Mouse (Mus musculus) layer of hippocampus, postnatal 36 days (tissue): ENCODE data around the gene Rnasel. TPM values are rescaled to one million over a fixed set of nuclear protein-coding genes. Genes with fewer than 3 reads are reported as not detected.
A peak's percentile ranks its signal among the peaks of the same experiment; 100 is the strongest.
"Not testable (repeated sequence)": the region's sequence is repeated elsewhere in the genome, so short reads cannot be mapped to it uniquely, and the experiment has no call there.

ENCODE experiments used
- DNase-seq, 2 experiments: peaks; one replicate each; pipeline ENCODE4 v3.0.0; 2022
- total RNA-seq, 2 experiments: library from RNA; stranded (reverse); gene quantifications; 2 replicates each; pipeline ENCODE4 v1.2.3; 2021

Gene Rnasel
- total RNA-seq, 2 experiments from 2014 or later = 5.9 to 6.8 TPM

DNA sequence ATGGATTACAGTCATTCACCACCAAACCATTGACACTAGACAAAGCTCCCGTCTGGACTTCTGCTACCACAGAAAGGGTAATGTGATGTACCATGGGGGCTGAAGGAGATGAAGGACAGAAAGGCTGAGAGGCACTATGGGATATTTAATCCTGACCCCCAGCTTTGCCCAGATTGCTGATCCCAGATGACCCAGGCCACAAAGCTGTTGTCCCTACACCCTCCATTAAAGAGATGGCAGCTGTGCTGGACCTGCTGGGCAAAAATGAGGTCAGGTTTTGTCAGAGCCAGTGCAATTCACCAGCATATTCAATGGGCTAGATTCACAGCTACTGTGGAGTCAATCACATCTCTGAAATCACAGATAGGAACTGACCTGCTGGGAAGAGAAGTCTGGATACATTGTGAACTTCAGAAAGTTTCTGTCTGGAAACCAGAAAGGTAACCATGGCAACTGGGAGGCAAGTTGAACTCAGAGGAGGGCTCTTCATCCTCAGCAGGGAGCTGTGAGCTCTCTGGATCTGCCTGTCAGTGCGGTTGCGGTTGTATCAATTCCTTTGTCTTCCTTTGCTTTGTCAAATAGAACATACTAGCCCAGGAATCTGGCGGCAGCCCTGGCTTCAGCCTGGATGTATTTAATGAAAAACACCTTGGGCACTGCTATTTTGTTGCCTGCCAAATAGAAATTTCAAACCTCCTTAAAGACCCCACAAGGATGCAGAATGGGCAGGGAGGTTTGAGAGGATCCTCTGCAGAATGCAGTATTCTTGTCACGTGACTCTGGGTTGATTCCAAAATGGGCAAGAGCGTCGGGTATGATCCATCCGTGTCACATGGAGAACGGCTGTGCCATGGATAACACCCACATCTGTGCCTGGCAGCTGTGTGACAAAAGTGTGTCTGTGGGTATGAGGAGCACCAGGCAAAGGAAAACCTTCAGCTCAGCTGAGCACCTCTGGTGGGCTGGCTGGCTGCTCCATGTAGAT is 11.8 kb upstream of the Rnasel start:
- no peak for DNase-seq

DNA sequence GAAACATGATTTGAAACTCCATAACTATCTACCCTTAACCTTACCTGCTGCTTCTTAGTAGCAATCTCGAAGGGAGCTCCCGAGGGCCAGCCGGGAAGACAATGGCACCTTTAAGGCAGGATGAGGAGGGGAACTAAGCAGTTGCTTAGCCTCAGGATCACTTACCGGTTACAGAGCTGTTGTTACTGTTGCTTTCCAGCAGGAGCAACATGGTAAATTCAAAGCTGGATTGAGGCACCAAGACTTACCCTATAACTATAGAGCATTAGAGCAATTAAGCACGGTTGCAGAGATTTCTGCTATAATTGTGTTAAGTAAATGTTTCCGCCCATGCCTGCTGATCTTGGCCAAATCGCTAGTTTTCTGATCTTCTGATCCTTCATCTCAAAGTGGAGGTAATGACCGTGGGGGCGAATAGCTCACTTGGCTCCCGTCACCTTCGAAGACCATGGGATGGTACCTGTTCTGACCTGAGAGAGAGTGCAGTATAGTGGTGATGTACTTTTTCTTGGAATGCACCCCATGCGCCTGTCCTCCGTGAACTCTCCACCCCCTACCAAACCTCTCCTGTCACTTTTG is 9.7 kb upstream of the Rnasel start:
- DNase-seq = no peak

DNA sequence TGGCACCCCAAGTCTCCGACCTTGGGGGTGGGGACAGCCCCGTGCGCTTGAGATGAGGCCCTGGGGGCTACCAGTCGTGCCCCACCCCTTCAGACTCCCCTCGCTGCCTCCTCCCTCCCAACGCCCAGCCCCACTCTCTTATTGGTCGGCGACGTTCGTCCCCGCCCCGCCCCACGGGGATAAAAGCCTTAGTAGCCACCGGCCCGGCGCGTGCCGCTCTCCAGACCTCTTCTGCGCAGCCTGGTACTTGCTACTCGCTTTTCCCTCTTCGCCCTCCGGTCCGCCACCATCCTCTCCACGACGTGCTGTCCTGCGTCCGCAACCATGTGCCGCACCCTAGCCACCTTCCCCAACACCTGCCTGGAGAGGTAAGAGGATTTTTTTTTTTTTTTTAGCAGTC is 9.1 kb upstream of the Rnasel start, which contains the start of gene Rgs16:
Rgs16 (plus strand) TSS at position 205 of the 400 bp plus-strand sequence.
- DNase-seq = peak; percentile 50 to 51

DNA sequence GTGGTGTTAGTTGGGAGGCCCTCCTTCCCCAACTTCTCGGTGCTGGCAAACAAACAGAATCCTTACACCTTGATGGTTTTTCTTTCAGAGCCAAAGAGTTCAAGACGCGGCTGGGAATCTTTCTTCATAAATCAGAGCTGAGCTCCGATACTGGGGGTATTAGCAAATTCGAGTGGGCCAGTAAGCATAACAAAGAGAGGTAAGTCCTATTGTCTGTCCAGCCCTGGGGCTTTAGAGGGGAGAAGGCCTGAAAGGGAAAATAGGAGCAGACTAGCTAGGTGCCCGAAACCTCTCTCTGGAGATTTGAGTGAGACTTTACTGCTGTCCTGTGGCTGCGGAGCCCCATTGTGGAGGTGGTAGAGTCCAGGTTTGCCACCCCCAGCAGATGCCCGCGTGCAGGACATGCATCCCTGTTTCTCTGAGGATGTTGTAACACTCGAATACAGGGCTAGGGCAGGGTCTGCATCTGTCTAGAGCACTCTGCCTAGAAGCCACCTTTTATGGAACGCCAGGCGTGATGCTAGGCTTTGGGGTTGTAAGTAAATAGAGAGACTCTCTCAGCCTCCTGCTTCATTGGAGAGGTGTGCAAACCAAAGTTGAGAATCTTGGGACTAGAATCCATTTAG is 8.3 kb upstream of the Rnasel start:
- DNase-seq = no peak

DNA sequence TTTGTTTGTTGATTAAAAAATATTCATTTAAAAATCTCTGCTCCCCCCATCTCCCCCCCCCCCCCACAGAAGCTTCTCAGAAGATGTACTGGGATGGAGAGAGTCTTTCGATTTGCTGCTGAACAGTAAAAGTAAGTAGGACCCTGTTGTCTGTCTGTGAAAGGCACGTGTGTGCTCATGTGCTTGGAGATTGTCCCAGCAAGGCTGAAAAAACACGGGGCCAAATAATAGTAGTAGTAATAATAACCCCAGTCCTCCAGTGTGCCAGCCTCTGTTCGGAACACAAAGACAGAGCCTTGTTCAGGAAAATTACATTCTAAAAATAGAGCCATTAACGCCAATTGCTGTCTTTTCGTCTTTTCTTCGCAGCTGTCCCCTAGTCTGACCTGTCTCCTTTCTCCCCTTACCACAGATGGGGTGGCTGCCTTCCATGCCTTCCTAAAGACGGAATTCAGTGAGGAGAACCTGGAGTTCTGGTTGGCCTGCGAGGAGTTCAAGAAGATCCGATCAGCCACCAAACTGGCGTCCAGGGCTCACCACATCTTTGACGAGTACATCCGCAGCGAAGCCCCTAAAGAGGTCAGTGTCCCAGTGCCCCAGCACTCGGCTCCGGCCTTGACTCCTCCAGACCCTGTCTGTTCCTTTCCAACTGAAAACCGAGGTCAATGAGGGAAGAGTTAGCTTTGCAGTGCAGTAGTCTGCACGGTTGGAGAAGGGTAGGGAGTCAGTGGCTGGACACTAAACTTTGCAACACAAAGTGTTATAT is 7.5 kb upstream of the Rnasel start:
- DNase-seq = no peak

GRCm38 (mm10) chr1:153742374-153743155 is 6.7 kb upstream of the Rnasel start:
- peak; percentile 56 to 60 for DNase-seq

DNA sequence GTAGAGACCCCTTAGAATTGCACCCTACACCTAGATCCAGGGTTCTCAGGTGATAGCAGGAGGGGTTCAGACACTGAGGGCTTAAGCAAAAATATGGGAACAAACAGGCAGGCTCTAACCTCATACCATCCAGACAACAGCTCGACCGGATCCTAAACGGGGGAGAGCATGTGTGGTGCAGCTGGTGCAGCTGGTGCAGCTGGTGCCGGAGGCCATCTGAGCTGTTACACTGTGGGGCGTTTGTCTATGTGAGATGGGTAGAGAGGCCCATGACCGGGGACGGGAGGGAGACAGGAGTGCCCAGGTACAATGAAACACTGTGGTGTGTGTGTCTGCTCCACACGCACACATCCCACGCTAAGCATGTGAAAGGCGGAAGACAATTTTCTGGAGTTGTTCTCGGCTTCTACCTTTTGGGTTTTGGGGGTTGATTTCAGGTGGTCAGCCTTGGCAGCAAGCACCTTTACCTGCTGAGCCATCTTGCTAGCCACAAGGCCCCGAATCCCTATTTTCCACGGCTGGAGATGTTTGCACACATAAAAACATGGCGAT is 3.0 kb upstream of the Rnasel start:
- no peak for DNase-seq

DNA sequence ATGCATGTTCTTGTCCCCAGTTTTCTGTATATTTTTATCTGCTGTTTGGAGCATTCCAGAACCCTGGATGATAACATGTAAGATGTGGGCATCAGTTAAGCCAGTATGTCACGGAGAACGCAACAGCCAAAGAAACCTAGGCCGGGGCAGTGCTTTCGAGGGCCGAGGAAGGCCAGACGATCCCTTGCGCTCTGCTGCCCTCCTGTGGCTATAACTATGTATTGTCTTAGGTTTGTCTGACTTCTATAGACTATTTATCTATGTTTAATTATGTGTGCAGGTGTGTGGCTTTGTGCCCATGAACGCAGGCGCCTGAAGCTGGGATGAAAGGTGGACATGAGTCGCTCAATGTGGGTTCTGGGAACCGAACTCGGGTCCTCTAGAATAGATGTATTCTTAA is 2.5 kb upstream of the Rnasel start:
- DNase-seq = peak; percentile 42 to 65

GRCm38 (mm10) chr1:153747861-153748530 is 1.2 kb upstream of the Rnasel start:
- DNase-seq = no peak

GRCm38 (mm10) chr1:153748549-153748948 is 677 bp upstream of the Rnasel start:
- no peak for DNase-seq

DNA sequence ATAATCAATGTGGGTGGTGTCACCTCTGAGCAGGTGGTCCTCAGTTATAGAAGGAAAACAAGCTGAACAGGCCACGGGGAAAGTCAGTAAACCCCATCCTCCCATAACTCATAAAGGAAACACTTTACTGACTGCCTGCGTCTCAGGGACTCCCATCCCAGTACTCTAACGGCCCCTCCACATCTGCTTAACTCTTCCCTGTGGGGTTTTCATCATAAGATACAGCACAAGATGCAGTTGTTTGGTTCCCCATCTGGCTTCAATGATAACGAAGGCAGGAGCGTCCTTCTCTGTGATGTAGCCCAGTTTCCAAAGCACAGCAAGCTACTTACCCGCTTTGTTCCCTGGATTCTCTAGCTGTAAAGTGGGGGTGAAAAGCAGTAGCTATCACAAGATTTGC is 828 bp downstream of the Rnasel start:
- DNase-seq = no peak

DNA sequence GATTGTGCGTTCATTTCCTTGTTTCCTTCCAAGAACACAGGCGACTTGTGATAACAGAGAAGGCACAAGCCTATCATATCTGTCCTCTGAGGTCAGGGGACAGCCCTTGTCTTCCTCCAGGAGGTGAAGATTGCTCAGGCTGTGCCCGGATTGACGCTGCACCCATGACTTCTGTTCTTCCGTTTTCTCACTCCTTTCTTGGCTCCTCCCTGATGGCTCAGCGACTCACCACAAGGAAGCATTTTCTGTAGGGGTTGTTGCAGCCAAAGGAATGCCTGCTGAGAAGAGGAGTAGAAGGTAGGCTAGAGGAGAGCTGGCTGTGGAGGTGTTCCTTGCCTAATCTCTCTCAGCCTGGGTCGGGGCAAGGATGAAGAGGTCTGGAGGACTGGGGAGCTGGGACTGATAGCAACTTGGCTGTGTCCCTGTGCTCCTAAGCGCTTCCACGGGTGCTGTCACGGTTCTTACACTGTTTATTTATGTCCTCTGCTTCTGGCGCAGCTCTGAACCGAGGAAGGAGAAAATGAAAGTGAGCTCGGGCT is 2.6 kb downstream of the Rnasel start:
- DNase-seq = no peak

DNA sequence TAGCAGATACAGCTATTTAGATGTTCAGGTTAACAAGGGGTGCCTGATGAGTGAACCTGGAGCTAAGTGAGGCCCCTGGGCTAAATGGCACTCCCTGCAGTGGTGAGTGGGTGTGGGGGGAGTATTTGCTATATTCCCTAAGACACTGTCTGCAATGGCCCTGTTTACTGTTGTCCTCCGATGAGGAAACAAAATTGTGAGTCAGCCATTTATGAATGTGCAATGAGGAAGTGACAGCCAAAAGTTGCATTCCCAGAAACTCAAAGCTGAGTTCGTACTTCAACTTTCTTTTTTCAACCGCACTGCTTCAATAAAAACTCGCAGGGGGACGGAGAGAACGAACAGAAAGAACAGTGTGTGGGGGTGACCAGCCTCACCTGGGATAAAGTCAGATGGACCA is 3.3 kb downstream of the Rnasel start:
- DNase-seq = no peak

DNA sequence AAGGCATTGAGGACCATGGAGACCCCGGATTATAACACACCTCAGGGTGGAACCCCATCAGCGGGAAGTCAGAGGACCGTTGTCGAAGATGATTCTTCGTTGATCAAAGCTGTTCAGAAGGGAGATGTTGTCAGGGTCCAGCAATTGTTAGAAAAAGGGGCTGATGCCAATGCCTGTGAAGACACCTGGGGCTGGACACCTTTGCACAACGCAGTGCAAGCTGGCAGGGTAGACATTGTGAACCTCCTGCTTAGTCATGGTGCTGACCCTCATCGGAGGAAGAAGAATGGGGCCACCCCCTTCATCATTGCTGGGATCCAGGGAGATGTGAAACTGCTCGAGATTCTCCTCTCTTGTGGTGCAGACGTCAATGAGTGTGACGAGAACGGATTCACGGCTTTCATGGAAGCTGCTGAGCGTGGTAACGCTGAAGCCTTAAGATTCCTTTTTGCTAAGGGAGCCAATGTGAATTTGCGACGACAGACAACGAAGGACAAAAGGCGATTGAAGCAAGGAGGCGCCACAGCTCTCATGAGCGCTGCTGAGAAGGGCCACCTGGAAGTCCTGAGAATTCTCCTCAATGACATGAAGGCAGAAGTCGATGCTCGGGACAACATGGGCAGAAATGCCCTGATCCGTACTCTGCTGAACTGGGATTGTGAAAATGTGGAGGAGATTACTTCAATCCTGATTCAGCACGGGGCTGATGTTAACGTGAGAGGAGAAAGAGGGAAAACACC is 4.7 kb downstream of the Rnasel start:
- no peak for DNase-seq

GRCm38 (mm10) chr1:153764136-153764535 is 14.9 kb downstream of the Rnasel start:
- DNase-seq = no peak

DNA sequence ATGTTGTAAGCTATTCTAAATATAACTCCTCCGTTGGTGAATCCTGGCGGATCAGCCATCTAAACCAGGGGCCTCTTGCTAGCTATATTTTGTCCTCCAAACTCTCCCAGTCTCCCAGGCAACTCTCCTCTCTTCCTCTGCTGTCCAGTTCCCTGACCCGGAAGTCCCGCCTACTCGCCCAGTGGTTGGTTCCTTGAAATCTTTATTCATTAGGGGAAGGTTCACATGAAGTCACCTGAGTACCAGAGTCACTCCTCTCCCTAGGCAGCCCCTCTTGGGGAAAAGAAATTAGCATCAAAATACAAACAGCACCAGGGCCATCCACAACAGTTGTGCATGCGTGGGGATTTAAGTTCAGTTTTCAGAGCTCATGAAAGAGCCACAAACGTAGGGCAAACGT is 17.1 kb downstream of the Rnasel start:
- no peak for DNase-seq

- no peak for DNase-seq
Measured at GRCm38 (mm10) chr1:153767281-153767680, 18.1 kb downstream of the Rnasel start.

DNA sequence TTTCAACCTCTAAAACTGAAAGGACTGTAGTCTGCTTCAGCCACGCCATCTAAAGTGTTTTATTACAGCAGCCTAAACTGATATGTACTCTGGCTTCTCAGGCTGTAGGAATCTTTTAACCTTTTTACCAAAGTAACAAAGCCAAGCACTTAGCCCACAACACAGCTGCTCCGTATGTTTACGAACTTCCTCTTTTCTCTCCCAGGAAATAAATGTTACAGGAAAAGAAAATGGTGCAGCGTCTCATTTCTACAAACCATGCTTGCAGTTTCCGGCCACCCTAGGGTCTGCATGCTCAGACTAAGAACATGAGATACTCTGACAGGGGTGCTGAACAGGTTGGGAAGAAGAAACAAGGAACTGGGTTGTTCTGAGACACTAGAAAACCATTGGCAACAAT is 19.2 kb downstream of the Rnasel start:
- DNase-seq = no peak

DNA sequence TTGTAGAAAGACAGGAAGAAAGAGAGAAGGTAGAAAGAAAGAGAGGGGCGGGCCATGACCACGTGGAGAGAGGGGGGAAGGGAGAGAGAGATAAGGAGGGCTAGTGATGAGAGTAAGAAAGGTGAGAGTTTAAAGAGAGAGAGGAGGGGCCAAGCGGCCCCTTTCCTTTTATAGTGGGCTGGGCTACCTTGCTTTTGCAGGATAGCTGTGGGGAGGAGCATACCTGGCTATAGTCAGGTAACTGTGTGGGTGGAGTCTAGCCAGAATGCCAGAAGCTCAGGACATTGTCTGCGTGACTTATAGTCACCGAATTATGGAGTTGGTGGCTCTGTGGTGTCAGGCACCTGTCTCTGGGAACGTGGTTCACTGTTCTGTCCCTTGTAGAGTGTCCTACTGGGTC is 20.3 kb downstream of the Rnasel start:
- not testable (repeated sequence) for DNase-seq
